Mouse (Mus musculus): Measurements from ENCODE around the gene 1700029I15Rik. TPM values are rescaled to one million over a fixed set of nuclear protein-coding genes. Genes with fewer than 3 reads are reported as not detected.

Gene 1700029I15Rik
- 1.4 and 2.6 TPM in 2 replicates for polyA plus RNA-seq (2014; fragmentation: Nextera tagmentation; extraction: Ambion mirVana)

DNA sequence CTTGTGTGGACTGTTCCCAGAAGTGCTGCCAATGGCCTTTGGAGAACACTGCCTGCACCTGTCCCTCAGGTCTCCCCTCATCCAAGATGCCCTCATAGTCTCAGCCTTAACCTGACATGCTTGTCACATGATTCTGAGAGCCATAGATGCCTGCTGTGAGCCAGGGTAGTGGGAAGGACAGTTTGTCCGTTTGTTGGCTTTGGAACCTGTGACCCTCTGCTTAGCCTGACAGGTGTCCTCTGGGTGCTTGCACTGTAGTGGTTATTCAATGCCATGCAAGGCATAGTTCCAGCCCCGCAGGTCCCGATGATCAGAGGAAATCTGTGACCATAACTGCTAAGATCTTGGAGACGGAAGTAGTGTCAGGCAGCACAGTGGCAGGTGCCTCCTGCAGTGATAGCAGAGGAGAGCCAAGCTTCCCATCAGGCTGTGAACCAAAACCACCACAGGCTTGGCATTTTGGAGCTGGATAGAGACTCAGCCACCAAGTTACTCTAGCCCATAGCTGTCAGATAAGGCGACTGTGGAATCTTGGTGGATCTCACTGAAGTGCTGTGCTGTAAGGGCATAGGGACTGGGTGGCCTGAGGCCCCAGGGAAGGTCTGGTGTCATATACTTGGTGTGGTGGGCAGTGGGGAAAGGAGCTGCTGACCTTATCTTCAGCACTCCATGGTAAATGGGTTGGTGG is at the start of gene 1700029I15Rik:
Gene 1700029I15Rik, plus strand, starts transcription at position 638 of the 688 bp plus-strand sequence.
- H3K4me3 ChIP-seq (ENCODE audit: low read depth, low read length), result no peak within 1 kb of the TSS
- H3K4me2 ChIP-seq (replicated peaks; ENCODE audit: low read depth, low read length), result no peak within 1 kb of the TSS
- no peaks in the 10 kb centered on the region for H3K9me3 ChIP-seq (ENCODE audit: control insufficient read depth, low read depth, low read length)
- no peak within 1 kb of the TSS for H3K27ac ChIP-seq (ENCODE audit: low read length)
- no peaks in the 10 kb centered on the region for H3K27me3 ChIP-seq (ENCODE audit: control insufficient read depth, insufficient read depth, low read length)
- WGBS, result 83% methylated on average over 5 of the region's 5 CpGs
- no peaks in the 10 kb centered on the region for H3K4me1 ChIP-seq (ENCODE audit: control insufficient read depth, insufficient read depth, low read length)
- H3K9ac ChIP-seq (replicated peaks; ENCODE audit: low read depth, low read length), result no peak within 1 kb of the TSS
- peaks cover 53% of the 10 kb centered on the region for H3K36me3 ChIP-seq (ENCODE audit: control insufficient read depth, insufficient read depth, low read length)
- ATAC-seq (ENCODE audit: insufficient number of reproducible peaks, insufficient read depth, low FRiP score, low read depth), result no peak

DNA sequence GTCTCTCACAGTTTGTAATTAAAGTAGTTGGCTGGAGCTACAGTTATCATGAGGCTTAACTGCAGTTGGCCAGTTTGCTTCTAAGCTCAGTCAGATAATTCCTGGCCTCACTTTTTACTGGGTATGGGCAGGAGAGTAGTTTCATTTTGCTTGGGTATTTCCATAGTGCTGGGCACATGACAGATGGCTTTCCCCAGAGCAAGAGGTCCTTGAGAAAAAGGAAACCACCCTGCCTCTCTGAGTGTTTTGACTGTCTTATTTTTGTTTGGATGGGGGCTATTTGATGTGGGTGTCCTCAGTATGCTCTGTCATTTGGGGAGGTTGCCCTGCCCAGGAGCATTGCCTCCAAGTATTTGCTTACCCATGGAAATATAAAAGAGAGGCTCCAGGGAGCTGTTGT is 39.9 kb upstream of the 1700029I15Rik start:
- no peak overlapping the region for H3K4me2 ChIP-seq (replicated peaks; ENCODE audit: low read depth, low read length)
- peaks cover 18% of the 10 kb centered on the region for H3K36me3 ChIP-seq (ENCODE audit: control insufficient read depth, insufficient read depth, low read length)
- H3K9me3 ChIP-seq (ENCODE audit: control insufficient read depth, low read depth, low read length), result no peaks in the 10 kb centered on the region
- H3K27ac ChIP-seq (ENCODE audit: low read length), result no peak overlapping the region
- no peaks in the 10 kb centered on the region for H3K4me1 ChIP-seq (ENCODE audit: control insufficient read depth, insufficient read depth, low read length)
- no peak overlapping the region for H3K9ac ChIP-seq (replicated peaks; ENCODE audit: low read depth, low read length)
- ATAC-seq (ENCODE audit: insufficient number of reproducible peaks, insufficient read depth, low FRiP score, low read depth), result no peak
- no peak overlapping the region for H3K4me3 ChIP-seq (ENCODE audit: low read depth, low read length)
- H3K27me3 ChIP-seq (ENCODE audit: control insufficient read depth, insufficient read depth, low read length), result no peaks in the 10 kb centered on the region

DNA sequence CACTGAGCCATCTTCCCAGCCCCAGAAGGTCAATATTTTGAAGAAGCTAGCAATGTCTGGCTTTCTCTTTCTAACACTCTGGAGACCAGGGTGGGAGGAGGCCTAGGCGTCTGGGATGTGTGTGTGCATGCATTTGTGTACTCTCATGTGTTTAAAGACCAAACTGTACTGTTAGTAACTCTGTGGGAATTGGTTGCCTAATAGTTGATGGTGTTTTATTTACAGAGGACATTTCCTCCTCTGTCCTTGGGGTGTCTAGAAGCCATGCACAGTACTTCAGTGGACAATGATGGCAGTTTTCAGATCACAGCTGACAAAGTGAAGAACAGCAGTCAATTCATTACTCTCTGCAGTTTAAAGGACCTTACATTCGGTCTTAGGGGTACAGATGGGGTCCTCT is 35.1 kb upstream of the 1700029I15Rik start:
- ATAC-seq (ENCODE audit: insufficient number of reproducible peaks, insufficient read depth, low FRiP score, low read depth), result no peak

DNA sequence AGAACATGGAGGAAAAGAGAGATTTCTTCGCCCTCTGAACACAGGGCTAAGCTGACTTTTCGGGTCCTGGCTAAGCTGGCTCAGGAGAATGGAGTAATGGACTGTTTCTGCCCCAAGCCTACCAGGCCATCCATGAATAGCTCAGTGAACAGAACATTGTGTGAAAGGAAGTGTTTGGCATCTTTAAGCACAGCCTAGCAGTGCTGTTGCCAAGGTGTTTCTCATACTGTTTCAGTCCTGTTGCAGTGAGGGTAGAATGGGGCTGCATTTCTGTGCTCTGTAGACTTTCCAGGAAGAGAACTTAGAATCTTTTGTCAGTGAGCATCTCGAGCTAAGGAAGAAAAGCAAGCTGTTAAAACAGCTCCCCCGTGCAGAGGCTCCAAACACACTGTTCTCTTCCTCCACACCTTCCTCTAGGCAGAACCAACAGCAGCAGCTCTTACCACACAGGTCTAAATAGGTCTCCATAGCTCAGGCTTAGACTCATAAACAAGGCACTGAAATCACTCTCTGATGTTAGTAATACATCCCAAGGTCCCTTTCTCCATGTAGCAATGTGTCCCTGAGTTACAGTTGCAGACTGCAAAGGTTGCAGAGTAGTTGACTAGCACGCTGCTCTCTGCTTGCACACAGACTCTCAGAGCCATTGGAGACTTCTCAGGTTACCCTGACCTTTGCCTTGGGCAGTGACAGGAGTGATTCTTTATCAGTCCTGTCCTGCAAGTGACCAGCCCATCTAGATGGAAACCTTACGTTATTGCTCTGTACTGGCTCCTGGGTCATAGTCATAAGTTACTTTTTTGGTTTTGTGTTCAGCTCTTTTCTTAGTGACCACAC is 32.5 kb upstream of the 1700029I15Rik start:
- Histone ChIP-seq H3K4me1 (ENCODE audit: control insufficient read depth, insufficient read depth, low read length) (no peaks in the 10 kb centered on the region), H3K4me3 (ENCODE audit: low read depth, low read length) (no peak overlapping the region), H3K9me3 (ENCODE audit: control insufficient read depth, low read depth, low read length) (no peaks in the 10 kb centered on the region), H3K9ac (replicated peaks; ENCODE audit: low read depth, low read length) (no peak overlapping the region), H3K4me2 (replicated peaks; ENCODE audit: low read depth, low read length) (no peak overlapping the region), H3K27ac (ENCODE audit: low read length) (no peak overlapping the region), H3K27me3 (ENCODE audit: control insufficient read depth, insufficient read depth, low read length) (no peaks in the 10 kb centered on the region), H3K36me3 (ENCODE audit: control insufficient read depth, insufficient read depth, low read length) (peaks cover 53% of the 10 kb centered on the region)
- WGBS, result 60% methylated on average over 6 of the region's 6 CpGs
- ATAC-seq (ENCODE audit: insufficient number of reproducible peaks, insufficient read depth, low FRiP score, low read depth), result no peak

More for the DNA sequence above, 35.1 kb upstream of the 1700029I15Rik start:
- Histone ChIP-seq H3K4me1 (ENCODE audit: control insufficient read depth, insufficient read depth, low read length) (no peaks in the 10 kb centered on the region), H3K4me2 (replicated peaks; ENCODE audit: low read depth, low read length) (no peak overlapping the region), H3K9ac (replicated peaks; ENCODE audit: low read depth, low read length) (no peak overlapping the region), H3K4me3 (ENCODE audit: low read depth, low read length) (no peak overlapping the region), H3K36me3 (ENCODE audit: control insufficient read depth, insufficient read depth, low read length) (peaks cover 50% of the 10 kb centered on the region), H3K9me3 (ENCODE audit: control insufficient read depth, low read depth, low read length) (no peaks in the 10 kb centered on the region), H3K27me3 (ENCODE audit: control insufficient read depth, insufficient read depth, low read length) (no peaks in the 10 kb centered on the region), H3K27ac (ENCODE audit: low read length) (no peak overlapping the region)
- 81% methylated on average over 2 of the region's 2 CpGs for WGBS

DNA sequence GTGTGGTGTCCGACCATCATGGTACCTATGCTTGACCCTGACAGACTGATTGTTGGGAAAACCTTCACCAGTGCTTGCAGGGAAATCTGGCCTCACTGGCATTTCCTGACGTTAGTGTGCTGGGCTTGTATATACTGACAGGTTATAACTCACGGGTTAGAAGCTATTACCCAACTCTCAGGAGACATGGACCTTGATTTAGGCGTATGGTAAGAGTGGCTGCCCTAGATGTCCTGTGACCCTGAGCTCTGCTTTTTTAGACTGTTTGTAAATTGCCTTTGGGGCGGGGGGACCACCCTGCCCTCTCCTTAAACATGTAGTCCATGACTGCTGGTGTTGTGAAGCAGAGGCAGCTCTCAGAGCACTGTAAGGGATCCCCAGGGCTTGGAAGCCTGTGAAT is 31.7 kb upstream of the 1700029I15Rik start:
- no peaks in the 10 kb centered on the region for H3K4me1 ChIP-seq (ENCODE audit: control insufficient read depth, insufficient read depth, low read length)
- WGBS, result 41% methylated on average over 5 of the region's 5 CpGs
- H3K9me3 ChIP-seq (ENCODE audit: control insufficient read depth, low read depth, low read length), result no peaks in the 10 kb centered on the region
- no peaks in the 10 kb centered on the region for H3K27me3 ChIP-seq (ENCODE audit: control insufficient read depth, insufficient read depth, low read length)
- no peak overlapping the region for H3K4me2 ChIP-seq (replicated peaks; ENCODE audit: low read depth, low read length)
- H3K27ac ChIP-seq (ENCODE audit: low read length), result no peak overlapping the region
- ATAC-seq (ENCODE audit: insufficient number of reproducible peaks, insufficient read depth, low FRiP score, low read depth), result no peak
- H3K9ac ChIP-seq (replicated peaks; ENCODE audit: low read depth, low read length), result no peak overlapping the region
- peaks cover 47% of the 10 kb centered on the region for H3K36me3 ChIP-seq (ENCODE audit: control insufficient read depth, insufficient read depth, low read length)
- H3K4me3 ChIP-seq (ENCODE audit: low read depth, low read length), result no peak overlapping the region

DNA sequence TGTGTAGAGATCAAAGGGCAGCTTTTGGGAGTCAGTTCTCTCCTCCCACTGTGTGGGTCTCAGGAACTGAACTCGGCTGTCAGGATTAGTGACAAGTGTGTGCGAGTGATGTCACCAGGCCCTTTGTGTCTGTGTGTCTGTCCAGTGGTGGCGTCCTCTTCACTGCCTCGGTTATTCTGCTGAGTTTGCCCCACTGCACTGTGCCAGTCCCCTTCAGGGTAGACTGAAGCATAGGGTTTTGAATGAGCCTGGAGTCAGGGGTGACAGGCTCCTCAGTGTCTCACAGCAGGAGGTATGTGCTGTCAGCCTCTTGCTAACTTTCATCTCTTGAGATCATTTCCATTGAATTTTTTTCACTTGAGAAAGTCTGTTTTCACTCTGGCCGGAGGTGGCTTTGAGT is 28.9 kb upstream of the 1700029I15Rik start:
- Histone ChIP-seq H3K27me3 (ENCODE audit: control insufficient read depth, insufficient read depth, low read length) (no peaks in the 10 kb centered on the region), H3K9ac (replicated peaks; ENCODE audit: low read depth, low read length) (no peak overlapping the region), H3K4me3 (ENCODE audit: low read depth, low read length) (no peak overlapping the region), H3K4me2 (replicated peaks; ENCODE audit: low read depth, low read length) (no peak overlapping the region), H3K36me3 (ENCODE audit: control insufficient read depth, insufficient read depth, low read length) (peaks cover 53% of the 10 kb centered on the region), H3K27ac (ENCODE audit: low read length) (no peak overlapping the region), H3K4me1 (ENCODE audit: control insufficient read depth, insufficient read depth, low read length) (no peaks in the 10 kb centered on the region), H3K9me3 (ENCODE audit: control insufficient read depth, low read depth, low read length) (no peaks in the 10 kb centered on the region)
- no peak for ATAC-seq (ENCODE audit: insufficient number of reproducible peaks, insufficient read depth, low FRiP score, low read depth)
- 83% methylated on average over 5 of the region's 5 CpGs for WGBS

DNA sequence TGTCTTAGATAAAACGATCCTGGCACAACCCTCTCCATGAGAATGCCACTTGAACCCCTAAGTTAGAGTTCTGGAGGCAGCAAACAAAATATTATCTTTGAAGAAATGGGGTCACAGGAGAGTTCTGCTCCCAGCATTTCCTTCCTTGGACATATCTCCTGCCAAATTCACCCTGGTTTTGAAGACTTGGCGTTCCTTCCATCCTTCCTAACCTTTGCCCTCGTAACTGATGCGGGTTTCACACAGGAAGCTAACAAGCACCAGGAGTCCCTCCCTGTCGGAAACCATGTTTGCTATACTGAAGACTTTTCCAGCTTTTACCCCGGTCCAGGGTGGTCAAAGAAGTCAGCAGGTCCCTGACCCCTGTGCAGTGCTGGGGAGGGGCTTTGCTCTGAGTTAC is 28.1 kb upstream of the 1700029I15Rik start:
- H3K27ac ChIP-seq (ENCODE audit: low read length), result no peak overlapping the region
- no peaks in the 10 kb centered on the region for H3K27me3 ChIP-seq (ENCODE audit: control insufficient read depth, insufficient read depth, low read length)
- peaks cover 52% of the 10 kb centered on the region for H3K36me3 ChIP-seq (ENCODE audit: control insufficient read depth, insufficient read depth, low read length)
- H3K4me1 ChIP-seq (ENCODE audit: control insufficient read depth, insufficient read depth, low read length), result no peaks in the 10 kb centered on the region
- H3K9ac ChIP-seq (replicated peaks; ENCODE audit: low read depth, low read length), result no peak overlapping the region
- ATAC-seq (ENCODE audit: insufficient number of reproducible peaks, insufficient read depth, low FRiP score, low read depth), result no peak
- H3K9me3 ChIP-seq (ENCODE audit: control insufficient read depth, low read depth, low read length), result no peaks in the 10 kb centered on the region
- no peak overlapping the region for H3K4me3 ChIP-seq (ENCODE audit: low read depth, low read length)
- H3K4me2 ChIP-seq (replicated peaks; ENCODE audit: low read depth, low read length), result no peak overlapping the region
- WGBS, result 49% methylated on average over 6 of the region's 6 CpGs

DNA sequence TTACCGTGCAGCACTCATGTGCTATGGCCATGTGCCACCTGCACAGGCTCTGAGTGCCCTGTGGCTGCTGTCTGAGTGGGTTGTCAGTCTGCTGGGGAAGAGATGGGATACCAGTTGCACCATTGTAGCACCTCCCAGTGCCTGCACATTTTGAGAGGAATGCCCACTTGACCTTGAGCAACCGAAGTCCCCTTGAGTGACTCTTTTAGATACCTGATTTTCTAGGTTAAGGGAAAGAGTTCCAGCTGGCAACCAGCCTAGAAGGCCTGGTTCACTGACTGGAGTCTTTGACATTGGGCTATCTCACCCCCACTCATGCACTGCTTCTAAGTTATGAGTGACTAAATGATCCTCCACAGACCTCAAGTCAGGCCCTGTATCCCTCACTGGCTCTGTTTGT is 23.0 kb upstream of the 1700029I15Rik start:
- no peaks in the 10 kb centered on the region for H3K9me3 ChIP-seq (ENCODE audit: control insufficient read depth, low read depth, low read length)
- no peak for ATAC-seq (ENCODE audit: insufficient number of reproducible peaks, insufficient read depth, low FRiP score, low read depth)
- WGBS, result 85% methylated on average over 2 of the region's 2 CpGs
- no peak overlapping the region for H3K4me2 ChIP-seq (replicated peaks; ENCODE audit: low read depth, low read length)
- no peak overlapping the region for H3K27ac ChIP-seq (ENCODE audit: low read length)
- peaks cover 33% of the 10 kb centered on the region for H3K36me3 ChIP-seq (ENCODE audit: control insufficient read depth, insufficient read depth, low read length)
- H3K9ac ChIP-seq (replicated peaks; ENCODE audit: low read depth, low read length), result no peak overlapping the region
- H3K4me1 ChIP-seq (ENCODE audit: control insufficient read depth, insufficient read depth, low read length), result no peaks in the 10 kb centered on the region
- H3K4me3 ChIP-seq (ENCODE audit: low read depth, low read length), result no peak overlapping the region
- no peaks in the 10 kb centered on the region for H3K27me3 ChIP-seq (ENCODE audit: control insufficient read depth, insufficient read depth, low read length)
